Mouse (Mus musculus) midbrain, embryonic 14.5 days (tissue): ENCODE results near the gene Ankrd44. TPM values are rescaled to one million over a fixed set of nuclear protein-coding genes. Genes with fewer than 3 reads are reported as not detected.

Source experiments
- ATAC-seq: fragments of 200-750 bp; cut with Nextera tagmentation; 2 replicates; pipeline ENCODE4 v1.8.0; 2017; ENCODE audit warnings: moderate number of reproducible peaks, moderate library complexity; ENCODE audit not compliant: low FRiP score, low TSS enrichment
- DNase-seq: peaks from one replicate; pipeline ENCODE4 v3.0.0-alpha.2; 2015
- H3K27ac ChIP-seq: fragments of 300-500 bp; sonication (generic); replicated peaks from 2 replicates; pipeline ENCODE4 v1.5.1; 2014; ENCODE audit warnings: mild to moderate bottlenecking, low read depth, low read length, moderate library complexity
- H3K27me3 ChIP-seq: fragments of 300-500 bp; sonication (generic); 2 replicates; pipeline ENCODE4 v1.6.1; 2014; ENCODE audit warnings: low read length, control low read depth, mixed read lengths; ENCODE audit not compliant: control insufficient read depth, insufficient read depth
- H3K36me3 ChIP-seq: fragments of 300-500 bp; sonication (generic); 2 replicates; pipeline ENCODE4 v1.6.1; 2014; ENCODE audit warnings: low read length, control low read depth; ENCODE audit not compliant: control insufficient read depth, insufficient read depth
- H3K4me1 ChIP-seq: fragments of 300-500 bp; sonication (generic); 2 replicates; pipeline ENCODE4 v1.6.1; 2014; ENCODE audit warnings: mild to moderate bottlenecking, antibody characterized with exemption, low read length, control low read depth; ENCODE audit not compliant: control insufficient read depth, insufficient read depth
- H3K4me2 ChIP-seq: fragments of 300-500 bp; sonication (generic); 2 replicates; pipeline ENCODE4 v1.6.1; 2014; ENCODE audit warnings: mild to moderate bottlenecking, low read length, moderate library complexity
- H3K4me3 ChIP-seq: fragments of 300-500 bp; sonication (generic); replicated peaks from 2 replicates; pipeline ENCODE4 v1.5.1; 2014; ENCODE audit warnings: low read depth, low read length
- H3K9ac ChIP-seq: fragments of 300-500 bp; sonication (generic); replicated peaks from 2 replicates; pipeline ENCODE4 v1.6.1; 2014; ENCODE audit warnings: mild to moderate bottlenecking, low read length, moderate library complexity
- H3K9me3 ChIP-seq: fragments of 300-500 bp; sonication (generic); 2 replicates; pipeline ENCODE4 v1.6.1; 2016; ENCODE audit warnings: low read length, control low read depth, mixed read lengths; ENCODE audit not compliant: control insufficient read depth
- WGBS: fragments of 180-500 bp; shearing (Covaris S2); extraction: QIAGEN DNeasy Blood & Tissue Kit; methylation state at CpG from one replicate; pipeline ENCODE4 v1.1.7; 2014; 5-methylcytosine and 5-hydroxymethylcytosine counted together
- polyA plus RNA-seq: library from polyadenylated mRNA; unstranded; fragments of >200 nt; fragmentation: Nextera tagmentation; extraction: Ambion mirVana; gene quantifications from 2 replicates; pipeline ENCODE4 v1.2.1, GENCODE M21; 2014

The Ankrd44 gene
- polyA plus RNA-seq, 1 experiment from 2014 or later = 39.1 TPM

GRCm38 (mm10) chr1:54767221-54767620 lies 159.0 kb downstream of the Ankrd44 start:
- no peak for ATAC-seq
- H3K4me2 ChIP-seq = no peak overlapping the region
- H3K27me3 ChIP-seq = no peaks in the 10 kb centered on the region
- H3K27ac ChIP-seq = no peak overlapping the region
- H3K9me3 ChIP-seq = 0 out of 2 replicates have a peak, but pooled peaks cover 9% of the 10 kb centered on the region
- DNase-seq = no peak
- WGBS = 90% methylated on average over 3 of the region's 3 CpGs
- no peak overlapping the region for H3K9ac ChIP-seq
- H3K4me3 ChIP-seq = no peak overlapping the region
- H3K36me3 ChIP-seq = no peaks in the 10 kb centered on the region
- H3K4me1 ChIP-seq = no peaks in the 10 kb centered on the region

GRCm38 (mm10) chr1:54765632-54766238 lies 160.5 kb downstream of the Ankrd44 start:
- no peak for ATAC-seq
- 93% methylated on average over 2 of the region's 2 CpGs for WGBS
- no peaks in the 10 kb centered on the region for H3K27me3 ChIP-seq

GRCm38 (mm10) chr1:54762216-54762807 lies 163.9 kb downstream of the Ankrd44 start:
- ATAC-seq = no peak
- 81% methylated on average over 10 of the region's 10 CpGs for WGBS
- H3K4me3 ChIP-seq = no peak overlapping the region

More at GRCm38 (mm10) chr1:54765632-54766238, 160.5 kb downstream of the Ankrd44 start:
- no peak overlapping the region for H3K9ac ChIP-seq
- no peak overlapping the region for H3K4me3 ChIP-seq
- no peak overlapping the region for H3K27ac ChIP-seq
- DNase-seq = no peak
- 0 out of 2 replicates have a peak, but pooled peaks cover under 1% of the 10 kb centered on the region for H3K9me3 ChIP-seq
- no peaks in the 10 kb centered on the region for H3K36me3 ChIP-seq
- H3K4me1 ChIP-seq = no peaks in the 10 kb centered on the region
- no peak overlapping the region for H3K4me2 ChIP-seq

GRCm38 (mm10) chr1:54759841-54760240 lies 166.3 kb downstream of the Ankrd44 start:
- H3K9me3 ChIP-seq = no peaks in the 10 kb centered on the region
- ATAC-seq (no peak), DNase-seq (no peak)
- no peak overlapping the region for H3K4me2 ChIP-seq
- no peaks in the 10 kb centered on the region for H3K27me3 ChIP-seq
- H3K4me1 ChIP-seq = no peaks in the 10 kb centered on the region
- no peaks in the 10 kb centered on the region for H3K36me3 ChIP-seq
- no peak overlapping the region for H3K9ac ChIP-seq
- no peak overlapping the region for H3K27ac ChIP-seq
- no peak overlapping the region for H3K4me3 ChIP-seq

More at GRCm38 (mm10) chr1:54762216-54762807, 163.9 kb downstream of the Ankrd44 start:
- Histone ChIP-seq H3K36me3 (no peaks in the 10 kb centered on the region), H3K27me3 (no peaks in the 10 kb centered on the region), H3K27ac (0 out of 2 replicates have a peak overlapping the region, but pooled peaks have one; percentile 0), H3K4me1 (no peaks in the 10 kb centered on the region), H3K4me2 (no peak overlapping the region), H3K9ac (no peak overlapping the region), H3K9me3 (no peaks in the 10 kb centered on the region)
- DNase-seq = peak; percentile 8

- Histone ChIP-seq H3K27me3 (no peaks in the 10 kb centered on the region), H3K9me3 (no peaks in the 10 kb centered on the region), H3K4me3 (no peak overlapping the region), H3K27ac (no peak overlapping the region), H3K36me3 (no peaks in the 10 kb centered on the region), H3K4me2 (no peak overlapping the region), H3K9ac (no peak overlapping the region), H3K4me1 (no peaks in the 10 kb centered on the region)
- 85% methylated on average over 3 of the region's 3 CpGs for WGBS
- DNase-seq = no peak
- ATAC-seq = no peak
Measured at GRCm38 (mm10) chr1:54757291-54757690, 168.9 kb downstream of the Ankrd44 start.

GRCm38 (mm10) chr1:54755690-54756365 lies 170.4 kb downstream of the Ankrd44 start:
- no peaks in the 10 kb centered on the region for H3K27me3 ChIP-seq
- no peaks in the 10 kb centered on the region for H3K4me1 ChIP-seq
- no peaks in the 10 kb centered on the region for H3K9me3 ChIP-seq
- WGBS = 84% methylated on average over 8 of the region's 8 CpGs
- DNase-seq (peak; percentile 34), ATAC-seq (no peak)
- no peak overlapping the region for H3K9ac ChIP-seq
- H3K4me3 ChIP-seq = no peak overlapping the region
- H3K27ac ChIP-seq = no peak overlapping the region; the same call in 1 of the 2 replicates
- H3K36me3 ChIP-seq = no peaks in the 10 kb centered on the region
- H3K4me2 ChIP-seq = no peak overlapping the region

GRCm38 (mm10) chr1:54749961-54750360 lies 176.2 kb downstream of the Ankrd44 start:
- Histone ChIP-seq H3K9me3 (no peaks in the 10 kb centered on the region), H3K4me1 (no peaks in the 10 kb centered on the region), H3K9ac (no peak overlapping the region), H3K27ac (no peak overlapping the region; the same call in 1 of the 2 replicates), H3K36me3 (no peaks in the 10 kb centered on the region), H3K4me3 (no peak overlapping the region), H3K27me3 (no peaks in the 10 kb centered on the region), H3K4me2 (no peak overlapping the region)
- ATAC-seq (no peak), DNase-seq (no peak)
- 69% methylated on average over 1 of the region's 1 CpGs for WGBS

GRCm38 (mm10) chr1:54749516-54749915 lies 176.7 kb downstream of the Ankrd44 start:
- H3K9ac ChIP-seq = no peak overlapping the region
- H3K4me1 ChIP-seq = no peaks in the 10 kb centered on the region
- no peak for ATAC-seq
- no peak for DNase-seq
- no peaks in the 10 kb centered on the region for H3K36me3 ChIP-seq
- H3K9me3 ChIP-seq = no peaks in the 10 kb centered on the region
- no peak overlapping the region for H3K4me3 ChIP-seq
- no peak overlapping the region for H3K4me2 ChIP-seq
- no peak overlapping the region for H3K27ac ChIP-seq
- no peaks in the 10 kb centered on the region for H3K27me3 ChIP-seq
- WGBS = 71% methylated on average over 3 of the region's 3 CpGs
